Mouse (Mus musculus) CH12.LX (cell line): ENCODE measurements around the gene Mmp23. TPM values are rescaled to one million over a fixed set of nuclear protein-coding genes. Genes with fewer than 3 reads are reported as not detected.
A peak's percentile ranks its signal among the peaks of the same experiment; 100 is the strongest.
"Not testable (repeated sequence)": the region's sequence is repeated elsewhere in the genome, so short reads cannot be mapped to it uniquely, and the experiment has no call there.

Experiments used
- DNase-seq: peaks from one replicate; pipeline ENCODE4 v3.0.0-alpha.2; 2013; ENCODE audit errors: extremely low read depth
- H3K27ac ChIP-seq: 2 replicates; pipeline ENCODE4 v1.5.1; 2012; ENCODE audit warnings: low read depth, mild to moderate bottlenecking, control low read depth, moderate library complexity; ENCODE audit not compliant: insufficient read depth
- H3K27me3 ChIP-seq: replicated peaks from 2 replicates; pipeline ENCODE3; 2012; ENCODE audit warnings: inconsistent platforms
- H3K36me3 ChIP-seq, 2 experiments: replicated peaks in 1 of 2; 2 replicates each; pipeline versions ENCODE3 to v1.6.1; 2012; ENCODE audit warnings: inconsistent platforms in 1 of 2, low read length in 1 of 2, mild to moderate bottlenecking in 1 of 2, mixed read lengths in 1 of 2, moderate library complexity in 1 of 2; ENCODE audit not compliant: control insufficient read depth in 1 of 2, insufficient read depth in 1 of 2
- H3K4me1 ChIP-seq, 2 experiments: 2 replicates each; pipeline ENCODE4 v1.6.1; 2012; ENCODE audit warnings: inconsistent platforms in 1 of 2, moderate library complexity in 1 of 2; ENCODE audit not compliant: insufficient read depth in 2 of 2, control insufficient read depth in 1 of 2
- H3K4me2 ChIP-seq: 2 replicates; pipeline ENCODE4 v1.6.1; 2012; ENCODE audit warnings: low read depth, mild to moderate bottlenecking, control low read depth; ENCODE audit not compliant: poor library complexity, insufficient read depth, severe bottlenecking
- H3K4me3 ChIP-seq, 3 experiments: fragments of 150-350 bp in 1 of 3; sonication (generic) in 1 of 3; replicated peaks in 1 of 3; 2 replicates each; pipeline versions ENCODE3 to v1.5.1; 2011 to 2012; ENCODE audit warnings: low read depth in 2 of 3, low read length in 2 of 3, mild to moderate bottlenecking in 2 of 3, moderate library complexity in 2 of 3, control low read depth in 1 of 3, improper control_type of control experiment in 1 of 3, inconsistent platforms in 1 of 3, mixed read lengths in 1 of 3; ENCODE audit not compliant: poor library complexity in 1 of 3
- H3K79me2 ChIP-seq: replicated peaks from 2 replicates; pipeline ENCODE4 v1.6.1; 2012; ENCODE audit warnings: mild to moderate bottlenecking, moderate library complexity; ENCODE audit not compliant: control insufficient read depth, poor library complexity, insufficient read depth, severe bottlenecking; ENCODE audit errors: extremely low read depth
- H3K9ac ChIP-seq: 2 replicates; pipeline ENCODE4 v1.6.1; 2012; ENCODE audit warnings: low read depth, mild to moderate bottlenecking, control low read depth, moderate library complexity; ENCODE audit not compliant: insufficient read depth
- H3K9me3 ChIP-seq: replicated peaks from 2 replicates; pipeline ENCODE3; 2012; ENCODE audit warnings: low read length, inconsistent platforms, mixed read lengths
- CHD2 ChIP-seq: IDR thresholded peaks from 2 replicates; pipeline ENCODE4 v1.6.1; 2011; ENCODE audit warnings: low read length, improper control_type of control experiment
- CTCF ChIP-seq, 2 experiments: IDR thresholded peaks in 1 of 2; conservative IDR thresholded peaks in 1 of 2; 2 replicates each; pipeline ENCODE4 v1.5.1; 2011 to 2012; ENCODE audit warnings: low read depth in 2 of 2, low read length in 2 of 2, improper control_type of control experiment in 1 of 2, inconsistent platforms in 1 of 2, mild to moderate bottlenecking in 1 of 2, moderate library complexity in 1 of 2
- EP300 ChIP-seq: IDR thresholded peaks from 2 replicates; pipeline ENCODE4 v1.6.1; 2011; ENCODE audit warnings: low read length, improper control_type of control experiment
- ETS1 ChIP-seq: conservative IDR thresholded peaks from 2 replicates; pipeline ENCODE4 v1.6.1; 2012; ENCODE audit warnings: low read depth, mild to moderate bottlenecking, inconsistent platforms, low read length, improper control_type of control experiment, moderate library complexity
- IRF4 ChIP-seq: IDR thresholded peaks from 2 replicates; pipeline ENCODE4 v1.6.1; 2014; ENCODE audit warnings: low read depth, mild to moderate bottlenecking, inconsistent platforms, low read length, improper control_type of control experiment
- MAFK ChIP-seq: IDR thresholded peaks from 2 replicates; pipeline ENCODE4 v1.6.1; 2011; ENCODE audit warnings: low read length, improper control_type of control experiment; ENCODE audit not compliant: insufficient replicate concordance
- POLR2A ChIP-seq: IDR thresholded peaks from 2 replicates; pipeline ENCODE4 v1.6.1; 2011; ENCODE audit warnings: low read depth, mild to moderate bottlenecking, improper control_type of control experiment, low read length
- RAD21 ChIP-seq: IDR thresholded peaks from 2 replicates; pipeline ENCODE4 v1.6.1; 2011; ENCODE audit warnings: low read depth, mild to moderate bottlenecking, low read length, improper control_type of control experiment, moderate library complexity
- SMC3 ChIP-seq: IDR thresholded peaks from 2 replicates; pipeline ENCODE4 v1.6.1; 2011; ENCODE audit warnings: low read depth, low read length, improper control_type of control experiment
- TBP ChIP-seq: conservative IDR thresholded peaks from 2 replicates; pipeline ENCODE4 v1.6.1; 2011; ENCODE audit warnings: low read depth, low read length, improper control_type of control experiment
- UBTF ChIP-seq: IDR thresholded peaks from 2 replicates; pipeline ENCODE4 v1.6.1; 2012; ENCODE audit warnings: low read depth, mild to moderate bottlenecking, inconsistent platforms, low read length, improper control_type of control experiment, moderate library complexity
- USF1 ChIP-seq: IDR thresholded peaks from 2 replicates; pipeline ENCODE4 v1.6.1; 2014; ENCODE audit warnings: low read depth, mild to moderate bottlenecking, inconsistent platforms, low read length, improper control_type of control experiment
- ZMIZ1 ChIP-seq: IDR thresholded peaks from 2 replicates; pipeline ENCODE4 v1.6.1; 2012; ENCODE audit warnings: low read depth, mild to moderate bottlenecking, inconsistent platforms, low read length, improper control_type of control experiment
- ZNF384 ChIP-seq: IDR thresholded peaks from 2 replicates; pipeline ENCODE4 v1.6.1; 2012; ENCODE audit warnings: low read depth, low read length, improper control_type of control experiment, inconsistent platforms
- dilution Hi-C: fragments of 300-500 bp; cut with MboI; formaldehyde crosslinking; loops from 2 replicates; pipeline ENCODE4 v1.14.3; 2020; ENCODE audit warnings: low sequenced_read_pairs; ENCODE audit not compliant: extremely low pct_unique_long_range_greater_than_20kb, extremely low pct_ligation_motif_present
- in situ Hi-C: fragments of 300-500 bp; cut with MboI; formaldehyde crosslinking; loops from 3 replicates; pipeline ENCODE4 v1.14.3; 2019; ENCODE audit warnings: low sequenced_read_pairs, low pct_ligation_motif_present, low pct_unique_long_range_greater_than_20kb, mixed read lengths
- polyA plus RNA-seq: library from polyadenylated mRNA; unstranded; fragments of >175 nt; gene quantifications from 2 replicates; pipeline ENCODE4 v1.2.1, GENCODE M21; 2012; ENCODE audit warnings: low read depth; ENCODE audit not compliant: insufficient read length
- total RNA-seq, 2 experiments: library from RNA; depleted of rRNA; stranded (reverse); fragments of 300-350 nt in 1 of 2; fragments of >200 nt in 1 of 2; gene quantifications; 2 replicates each; pipeline ENCODE4 v1.2.3; 2012 to 2014

Gene Mmp23
- total and polyA plus RNA-seq, 3 experiments: 1.1 to 7.9 (median 2.0) TPM

DNA sequence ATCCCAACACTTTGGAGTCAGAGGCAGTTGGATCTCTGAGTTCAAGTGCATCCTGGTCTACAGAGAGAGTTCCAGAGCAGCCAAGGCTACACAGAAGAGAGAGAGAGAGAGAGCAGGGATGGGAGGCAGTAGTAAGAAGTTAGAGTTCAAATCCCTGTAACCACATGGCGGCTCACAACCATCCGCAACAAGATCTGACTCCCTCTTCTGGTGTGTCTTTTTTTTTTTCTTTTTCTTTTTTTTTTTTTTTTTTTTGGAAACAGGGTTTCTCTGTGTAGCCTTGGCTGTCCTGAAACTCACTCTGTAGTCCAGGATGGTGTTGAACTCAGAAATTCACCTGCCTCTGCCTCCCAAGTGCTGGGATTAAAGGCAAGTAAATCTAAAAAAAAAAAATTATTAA, 18.9 kb upstream of the Mmp23 start:
- Histone ChIP-seq H3K9me3 (no peaks in the 10 kb centered on the region), H3K9ac (no peak overlapping the region), H3K4me2 (no peak overlapping the region), H3K4me1 (peaks cover 3 to 8% of the 10 kb centered on the region in 2 experiments)
- TF ChIP-seq MAFK (no peak), TBP (no peak), ZNF384 (peak; percentile 69)
- TF ChIP-seq, all 38 proteins: peak for 1
- Histone ChIP-seq H3K27ac (no peak overlapping the region), H3K79me2 (no peaks in the 10 kb centered on the region), H3K27me3 (no peaks in the 10 kb centered on the region), H3K4me3 (no peak overlapping the region), H3K36me3 (peaks cover 10 to 16% of the 10 kb centered on the region in 2 experiments)
- no peak for DNase-seq
- dilution Hi-C loops (no loop called here), in situ Hi-C loops (no loop called here)

DNA sequence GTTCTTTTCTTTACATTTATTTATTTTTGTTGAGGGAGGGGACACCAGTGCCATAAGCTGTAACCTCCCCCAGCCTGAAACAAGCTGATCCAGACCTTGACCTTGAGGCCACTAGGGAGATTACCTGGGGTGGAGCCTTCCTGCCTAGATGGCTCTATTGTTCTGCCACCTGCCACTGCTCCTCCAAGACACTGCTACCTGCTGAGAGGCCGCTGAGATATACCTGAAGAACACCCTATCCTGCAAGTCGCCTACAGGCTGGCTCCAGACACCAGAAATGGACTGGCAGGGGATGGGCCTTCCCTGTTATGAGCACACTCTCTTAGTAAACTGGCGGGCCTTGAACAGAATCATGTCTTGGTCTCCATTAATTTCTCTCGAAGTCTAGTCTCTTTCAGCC, 17.1 kb upstream of the Mmp23 start:
- peaks cover 3 to 19% of the 10 kb centered on the region in 2 experiments for H3K4me1 ChIP-seq
- in situ Hi-C loops, H3K4me3 ChIP-seq, DNase-seq, H3K27ac ChIP-seq, H3K9me3 ChIP-seq, H3K9ac ChIP-seq, H3K4me2 ChIP-seq, H3K27me3 ChIP-seq, H3K79me2 ChIP-seq, dilution Hi-C loops: not testable (repeated sequence)
- H3K36me3 ChIP-seq: peaks cover 10 to 24% of the 10 kb centered on the region in 2 experiments

DNA sequence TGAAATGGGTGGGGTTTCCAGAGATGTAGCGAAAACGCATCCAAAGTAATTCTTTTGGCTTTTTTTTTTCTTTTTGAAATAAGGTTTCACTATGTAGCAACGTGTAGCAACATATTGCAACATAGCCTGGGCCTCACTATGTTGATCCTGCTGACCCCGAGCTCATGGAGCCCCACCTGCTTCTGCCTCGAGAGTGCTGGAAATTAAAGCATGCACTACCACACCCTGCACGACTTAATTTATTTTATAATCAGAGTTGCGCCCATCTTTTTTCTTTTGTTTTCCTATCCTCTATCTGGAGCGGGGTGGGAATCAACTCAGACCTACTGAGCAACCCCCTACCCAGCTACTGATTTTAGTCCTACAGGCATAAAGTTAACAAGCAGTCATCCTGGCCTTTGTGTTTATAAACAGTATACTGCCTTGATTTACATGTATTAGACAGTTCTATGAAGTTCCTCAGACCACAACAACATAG, 16.5 kb upstream of the Mmp23 start:
- TF ChIP-seq UBTF (no peak), EP300 (no peak), ZNF384 (peak; percentile 20; the same call in 1 of the 2 replicates), USF1 (no peak), CTCF (conservative IDR thresholded peaks at IDR 0.05 in 1 of 2, IDR thresholded peaks at IDR 0.05 in 1 of 2; ENCODE audit: low read depth in 2 of 2, low read length in 2 of 2) (no peak), ZMIZ1 (no peak), POLR2A (no peak), SMC3 (no peak), RAD21 (no peak), ETS1 (0 out of 2 replicates have a peak, but pooled peaks have one; percentile 4), IRF4 (no peak), CHD2 (no peak)
- TF ChIP-seq, all 38 proteins: peak for 2
- H3K4me2 ChIP-seq: peak overlapping the region; percentile 69
- peaks cover 16 to 28% of the 10 kb centered on the region in 2 experiments for H3K36me3 ChIP-seq
- H3K9me3 ChIP-seq: no peaks in the 10 kb centered on the region
- DNase-seq: no peak
- H3K27ac ChIP-seq: no peak overlapping the region
- H3K27me3 ChIP-seq: no peaks in the 10 kb centered on the region
- peaks cover 3 to 25% of the 10 kb centered on the region in 2 experiments for H3K4me1 ChIP-seq
- in situ Hi-C loops: no loop called here
- H3K4me3 ChIP-seq: peak overlapping the region; percentile 85 to 94 (median 93)
- H3K79me2 ChIP-seq: no peaks in the 10 kb centered on the region
- dilution Hi-C loops: no loop called here
- 0 out of 2 replicates have a peak overlapping the region, but pooled peaks have one; percentile 25 for H3K9ac ChIP-seq
